Mouse (Mus musculus) hindbrain, embryonic 16.5 days (tissue): ENCODE results near the gene Fgf8. TPM values are rescaled to one million over a fixed set of nuclear protein-coding genes. Genes with fewer than 3 reads are reported as not detected.
A peak's percentile ranks its signal among the peaks of the same experiment; 100 is the strongest.

ENCODE experiments used
- ATAC-seq: fragments of 200-750 bp; cut with Nextera tagmentation; 2 replicates; pipeline ENCODE4 v1.8.0; 2017; ENCODE audit warnings: moderate TSS enrichment, moderate library complexity
- H3K27ac ChIP-seq: fragments of 300-500 bp; sonication (generic); 2 replicates; pipeline ENCODE4 v1.5.1; 2014; ENCODE audit warnings: low read depth, mild to moderate bottlenecking, control low read depth, low read length, moderate library complexity
- H3K27me3 ChIP-seq: fragments of 300-500 bp; sonication (generic); replicated peaks from 2 replicates; pipeline ENCODE4 v1.6.1; 2014; ENCODE audit warnings: low read length; ENCODE audit not compliant: control insufficient read depth, insufficient read depth
- H3K36me3 ChIP-seq: fragments of 300-500 bp; sonication (generic); 2 replicates; pipeline ENCODE4 v1.6.1; 2014; ENCODE audit warnings: mild to moderate bottlenecking, low read length, moderate library complexity, mixed read lengths; ENCODE audit not compliant: control insufficient read depth, insufficient read depth
- H3K4me1 ChIP-seq: fragments of 300-500 bp; sonication (generic); 2 replicates; pipeline ENCODE4 v1.6.1; 2014; ENCODE audit warnings: low read depth, low read length; ENCODE audit not compliant: control insufficient read depth, insufficient read depth
- H3K4me2 ChIP-seq: fragments of 300-500 bp; sonication (generic); 2 replicates; pipeline ENCODE4 v1.6.1; 2014; ENCODE audit warnings: mild to moderate bottlenecking, low read length, control low read depth, moderate library complexity
- H3K4me3 ChIP-seq: fragments of 300-500 bp; sonication (generic); 2 replicates; pipeline ENCODE4 v1.5.1; 2014; ENCODE audit warnings: mild to moderate bottlenecking, low read length, control low read depth, moderate library complexity
- H3K9ac ChIP-seq: fragments of 300-500 bp; sonication (generic); 2 replicates; pipeline ENCODE4 v1.6.1; 2014; ENCODE audit warnings: low read depth, mild to moderate bottlenecking, control low read depth, low read length, moderate library complexity
- H3K9me3 ChIP-seq: fragments of 300-500 bp; sonication (generic); 2 replicates; pipeline ENCODE4 v1.6.1; 2014; ENCODE audit warnings: mild to moderate bottlenecking, low read length, moderate library complexity; ENCODE audit not compliant: control insufficient read depth
- WGBS: fragments of 180-500 bp; shearing (Covaris S2); extraction: QIAGEN DNeasy Blood & Tissue Kit; methylation state at CpG from one replicate; pipeline ENCODE4 v1.1.7; 2014; 5-methylcytosine and 5-hydroxymethylcytosine counted together
- polyA plus RNA-seq: library from polyadenylated mRNA; unstranded; fragments of >200 nt; fragmentation: Nextera tagmentation; extraction: Ambion mirVana; gene quantifications from 2 replicates; pipeline ENCODE4 v1.2.1, GENCODE M21; 2015

Fgf8 gene
- polyA plus RNA-seq, 1 experiment from 2014 or later = 0.69 TPM

DNA sequence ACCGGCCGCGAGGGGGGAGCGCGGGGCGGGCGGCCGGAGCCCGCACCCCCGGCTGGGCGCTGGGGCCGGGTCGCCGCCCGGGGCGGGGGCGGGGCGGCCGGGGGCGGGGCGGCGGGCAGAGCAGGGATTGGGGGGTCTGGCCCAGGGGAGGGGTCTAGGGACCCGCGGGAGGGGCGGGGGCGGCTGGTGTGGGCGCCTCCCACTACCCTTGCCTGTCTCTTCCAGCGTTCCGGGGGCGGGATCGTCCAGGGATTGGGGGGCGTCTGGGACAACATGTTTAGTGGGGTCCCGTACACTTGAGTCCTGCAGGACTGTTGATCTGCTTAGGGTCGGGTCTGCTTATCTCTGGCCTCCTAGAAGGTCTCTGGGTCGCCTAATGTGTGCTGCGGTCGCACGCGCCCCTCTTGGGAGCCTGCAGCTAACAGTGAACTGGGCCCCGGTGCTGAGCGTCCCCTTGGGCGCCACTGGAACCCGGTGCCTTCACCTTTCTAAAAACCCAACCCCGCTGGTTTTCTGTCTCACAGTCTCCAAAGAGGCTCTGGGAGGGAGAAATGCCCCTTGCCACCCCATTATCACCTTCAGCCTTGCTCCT, 365 bp upstream of the Fgf8 start:
- H3K27me3 ChIP-seq = peaks cover 76% of the 10 kb centered on the region
- H3K4me2 ChIP-seq = peak overlapping the region; percentile 80
- H3K4me3 ChIP-seq = peak overlapping the region; percentile 45
- H3K36me3 ChIP-seq = no peaks in the 10 kb centered on the region
- WGBS = 2% methylated on average over 22 of the region's 44 CpGs
- H3K4me1 ChIP-seq = peaks cover 19% of the 10 kb centered on the region
- no peak overlapping the region for H3K27ac ChIP-seq
- no peaks in the 10 kb centered on the region for H3K9me3 ChIP-seq
- peak overlapping the region; percentile 53; the same call in 1 of the 2 replicates for H3K9ac ChIP-seq
- ATAC-seq = no peak

DNA sequence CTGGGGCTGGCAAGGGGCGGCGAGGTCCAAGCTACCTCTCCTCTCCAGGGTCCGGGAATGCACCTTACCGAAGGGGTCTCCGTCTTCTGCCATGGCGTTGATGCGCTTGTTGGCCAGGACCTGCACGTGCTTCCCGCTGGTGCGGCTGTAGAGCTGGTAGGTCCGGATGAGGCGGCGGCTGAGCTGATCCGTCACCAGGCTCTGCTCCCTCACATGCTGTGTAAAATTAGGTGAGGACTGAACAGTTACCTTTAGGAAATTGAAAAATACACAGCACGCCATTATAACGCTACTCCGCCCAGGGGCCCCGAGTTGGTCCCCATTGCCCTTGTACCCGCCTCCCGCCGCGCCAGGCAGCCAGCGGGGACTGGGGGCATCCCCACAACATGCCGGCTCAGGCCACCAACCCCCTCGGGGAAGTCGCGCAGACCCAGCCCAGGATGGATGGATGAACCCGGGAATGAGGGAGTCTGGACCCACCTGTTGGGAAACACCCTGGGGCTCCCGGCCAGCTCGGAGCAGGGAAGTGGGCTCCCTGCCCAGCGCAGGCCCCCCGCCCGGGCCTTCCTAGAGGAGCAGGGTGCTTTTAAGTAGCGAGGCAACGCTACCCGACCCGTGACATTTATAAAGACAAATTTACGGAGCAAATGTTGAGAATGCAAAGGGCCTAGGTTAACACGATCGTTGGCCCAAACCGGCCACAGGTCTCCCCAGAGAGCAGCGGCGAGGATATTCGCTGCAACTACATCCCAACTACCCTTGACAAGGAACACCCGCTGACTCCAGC, 1.1 kb downstream of the Fgf8 start:
- peaks cover 83% of the 10 kb centered on the region for H3K27me3 ChIP-seq
- H3K9me3 ChIP-seq = no peaks in the 10 kb centered on the region
- WGBS = 1% methylated on average over 45 of the region's 45 CpGs
- peaks cover 22% of the 10 kb centered on the region for H3K4me1 ChIP-seq
- H3K9ac ChIP-seq = no peak overlapping the region
- peak overlapping the region; percentile 80; the same call in 1 of the 2 replicates for H3K4me2 ChIP-seq
- ATAC-seq = no peak
- no peak overlapping the region for H3K27ac ChIP-seq
- H3K36me3 ChIP-seq = no peaks in the 10 kb centered on the region
- H3K4me3 ChIP-seq = peak overlapping the region; percentile 45

DNA sequence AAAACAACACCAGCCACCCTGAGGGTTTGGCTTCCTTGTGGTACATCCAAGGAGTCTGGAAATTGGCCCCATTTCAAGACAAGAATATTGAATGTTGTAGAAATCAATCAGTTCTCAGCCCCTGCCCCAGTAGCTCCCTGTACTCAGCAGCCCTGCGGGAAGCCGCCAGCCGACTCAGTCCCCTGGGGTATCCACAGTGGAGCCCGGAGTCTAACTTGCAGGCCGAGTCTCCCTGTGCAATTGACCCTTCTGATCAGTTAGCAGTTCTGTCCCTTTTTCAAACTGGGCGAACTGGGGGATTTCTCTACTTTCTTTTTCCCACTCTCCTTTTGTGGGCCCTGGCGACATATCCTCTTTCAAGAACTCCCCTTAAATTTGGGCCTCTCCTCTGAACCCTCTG, 1.9 kb downstream of the Fgf8 start:
- Histone ChIP-seq H3K9ac (no peak overlapping the region), H3K4me3 (no peak overlapping the region), H3K36me3 (no peaks in the 10 kb centered on the region), H3K9me3 (no peaks in the 10 kb centered on the region), H3K4me2 (no peak overlapping the region), H3K27ac (no peak overlapping the region), H3K27me3 (peaks cover 83% of the 10 kb centered on the region), H3K4me1 (peaks cover 22% of the 10 kb centered on the region)
- no peak for ATAC-seq
- WGBS = 1% methylated on average over 7 of the region's 7 CpGs

DNA sequence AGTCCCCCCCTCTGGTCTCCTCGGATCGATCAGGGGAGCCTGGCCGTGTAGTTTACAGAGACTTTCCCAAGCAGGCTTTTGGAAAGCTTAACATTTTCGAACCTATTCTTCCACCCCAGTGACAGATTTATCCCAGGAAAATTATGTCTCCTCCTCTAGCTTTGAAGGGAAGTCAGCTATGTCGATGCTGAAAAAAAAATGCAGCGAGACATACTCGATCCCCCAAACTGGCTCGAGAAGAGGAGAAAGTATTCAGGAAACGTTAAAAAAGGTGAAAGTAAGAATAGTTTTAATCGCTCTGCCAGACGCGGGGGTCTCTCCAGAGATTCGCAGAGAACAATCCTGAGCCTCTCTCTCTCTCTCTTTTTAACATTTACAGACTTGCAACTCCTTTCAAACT, 2.5 kb downstream of the Fgf8 start:
- no peak overlapping the region for H3K9ac ChIP-seq
- peaks cover 22% of the 10 kb centered on the region for H3K4me1 ChIP-seq
- no peak overlapping the region for H3K27ac ChIP-seq
- no peaks in the 10 kb centered on the region for H3K36me3 ChIP-seq
- peaks cover 83% of the 10 kb centered on the region for H3K27me3 ChIP-seq
- H3K4me3 ChIP-seq = no peak overlapping the region
- 6% methylated on average over 13 of the region's 13 CpGs for WGBS
- no peak for ATAC-seq
- H3K9me3 ChIP-seq = no peaks in the 10 kb centered on the region
- no peak overlapping the region for H3K4me2 ChIP-seq

DNA sequence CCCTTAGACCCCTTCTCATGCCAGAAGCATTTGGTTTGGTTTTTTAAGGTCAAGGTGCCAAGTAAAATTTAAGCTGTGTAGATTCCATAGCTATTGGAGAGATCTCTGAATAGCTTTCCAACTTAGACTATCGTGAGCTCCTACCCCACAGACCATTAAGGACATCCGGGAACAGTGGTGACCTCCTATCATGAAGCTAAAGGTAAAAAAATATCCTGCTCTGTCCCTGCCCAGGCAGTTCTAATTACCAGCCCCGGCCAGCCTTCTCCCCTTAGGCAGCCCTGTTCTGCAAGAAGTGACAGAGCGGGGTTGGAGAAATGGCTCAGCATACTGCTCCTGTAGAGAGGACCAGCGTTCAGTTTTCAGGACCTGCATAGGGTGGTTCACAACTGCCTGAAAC, 4.2 kb downstream of the Fgf8 start:
- Histone ChIP-seq H3K4me1 (peaks cover 22% of the 10 kb centered on the region), H3K36me3 (no peaks in the 10 kb centered on the region), H3K27ac (no peak overlapping the region), H3K4me2 (no peak overlapping the region), H3K9me3 (no peaks in the 10 kb centered on the region), H3K9ac (no peak overlapping the region), H3K4me3 (no peak overlapping the region), H3K27me3 (peaks cover 86% of the 10 kb centered on the region)
- 63% methylated on average over 5 of the region's 5 CpGs for WGBS
- ATAC-seq = no peak

DNA sequence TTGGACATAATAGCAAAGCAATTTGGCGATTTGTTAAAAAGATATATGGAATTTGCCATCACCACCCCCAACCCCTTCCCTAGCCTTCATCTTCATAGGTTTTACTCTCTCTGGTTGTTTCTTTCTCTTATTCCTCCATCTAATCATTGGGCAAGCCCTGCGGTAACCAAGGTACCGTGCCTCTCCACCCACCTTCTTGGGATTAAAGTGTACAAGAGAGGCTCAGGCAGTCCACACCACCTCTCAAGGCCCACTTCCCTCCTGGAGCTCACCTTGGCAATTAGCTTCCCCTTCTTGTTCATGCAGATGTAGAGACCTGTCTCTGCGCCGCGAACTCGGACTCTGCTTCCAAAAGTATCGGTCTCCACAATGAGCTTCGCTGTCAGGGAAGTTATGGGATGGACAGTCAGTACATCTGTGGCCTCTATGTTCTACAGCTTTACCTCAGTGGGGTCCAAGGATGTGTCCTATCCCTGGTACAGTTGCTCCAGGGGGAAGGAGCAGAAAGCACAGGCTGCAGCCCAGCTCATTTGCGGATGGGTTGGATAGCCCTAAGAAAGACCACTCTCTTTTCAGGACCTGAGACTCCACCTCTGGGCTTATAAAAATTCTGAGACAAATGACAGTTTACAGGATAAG, 4.8 kb downstream of the Fgf8 start:
- peaks cover 87% of the 10 kb centered on the region for H3K27me3 ChIP-seq
- H3K27ac ChIP-seq = no peak overlapping the region
- no peak overlapping the region for H3K4me3 ChIP-seq
- no peaks in the 10 kb centered on the region for H3K9me3 ChIP-seq
- peaks cover 19% of the 10 kb centered on the region for H3K4me1 ChIP-seq
- no peak for ATAC-seq
- no peak overlapping the region for H3K4me2 ChIP-seq
- no peak overlapping the region for H3K9ac ChIP-seq
- WGBS = 61% methylated on average over 10 of the region's 10 CpGs
- no peaks in the 10 kb centered on the region for H3K36me3 ChIP-seq

DNA sequence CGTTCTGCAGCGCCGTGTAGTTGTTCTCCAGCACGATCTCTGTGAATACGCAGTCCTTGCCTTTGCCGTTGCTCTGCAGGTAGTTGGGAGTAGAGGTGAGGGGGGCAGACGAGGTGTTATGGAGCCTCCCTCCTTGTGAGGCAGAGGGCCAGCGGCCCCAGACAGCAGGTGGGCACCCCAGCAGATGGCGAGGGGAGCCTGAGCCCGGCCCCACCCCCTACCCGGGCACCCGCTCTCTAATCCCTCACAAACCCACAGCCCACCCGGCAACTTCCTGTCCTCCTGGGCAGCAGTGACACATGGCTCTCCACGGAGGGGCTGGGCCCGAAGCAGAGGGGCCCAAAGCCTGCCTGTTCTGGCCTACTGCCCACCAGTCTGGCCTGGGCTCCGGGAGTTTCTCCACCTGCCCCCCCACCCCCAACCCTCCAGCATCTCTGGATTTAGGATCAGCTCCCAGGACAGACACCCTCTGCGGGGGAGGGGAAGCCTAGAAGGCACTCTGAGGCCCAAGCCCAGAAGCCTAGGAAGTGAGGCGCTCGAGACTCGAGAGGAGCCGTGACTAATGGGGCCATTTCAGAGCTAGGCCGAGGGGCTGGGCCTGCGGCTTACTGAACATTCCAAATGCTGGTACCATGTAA, 5.4 kb downstream of the Fgf8 start:
- Histone ChIP-seq H3K9ac (peak overlapping the region; percentile 51), H3K36me3 (no peaks in the 10 kb centered on the region)

DNA sequence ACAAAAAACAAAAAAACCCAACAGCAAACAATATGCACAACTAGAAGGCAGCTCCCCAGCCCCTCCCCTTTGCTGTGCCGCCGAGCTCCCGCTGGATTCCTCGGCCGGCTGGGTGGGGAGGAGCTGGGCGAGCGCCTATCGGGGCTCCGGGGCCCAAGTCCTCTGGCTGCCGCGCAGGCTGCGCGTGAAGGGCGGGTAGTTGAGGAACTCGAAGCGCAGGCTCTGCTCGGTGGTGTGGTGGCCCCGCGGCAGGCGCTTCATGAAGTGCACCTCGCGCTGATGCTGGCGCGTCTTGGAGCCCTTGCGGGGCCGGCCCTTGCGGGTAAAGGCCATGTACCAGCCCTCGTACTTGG, 5.9 kb downstream of the Fgf8 start:
- WGBS = 1% methylated on average over 26 of the region's 28 CpGs
- Histone ChIP-seq H3K27ac (no peak overlapping the region; the same call in 1 of the 2 replicates), H3K9ac (peak overlapping the region; percentile 51), H3K9me3 (no peaks in the 10 kb centered on the region), H3K36me3 (no peaks in the 10 kb centered on the region), H3K4me1 (peaks cover 9% of the 10 kb centered on the region), H3K4me2 (peak overlapping the region; percentile 57), H3K27me3 (peaks cover 90% of the 10 kb centered on the region), H3K4me3 (peak overlapping the region; percentile 29)
- ATAC-seq = peak; percentile 46; the same call in 1 of the 2 replicates

More for the DNA sequence above, 5.4 kb downstream of the Fgf8 start:
- H3K27ac ChIP-seq = no peak overlapping the region; the same call in 1 of the 2 replicates
- ATAC-seq = peak; percentile 62
- H3K4me2 ChIP-seq = peak overlapping the region; percentile 57
- H3K4me1 ChIP-seq = peaks cover 12% of the 10 kb centered on the region
- H3K9me3 ChIP-seq = no peaks in the 10 kb centered on the region
- peaks cover 90% of the 10 kb centered on the region for H3K27me3 ChIP-seq
- WGBS = 7% methylated on average over 23 of the region's 23 CpGs
- peak overlapping the region; percentile 29 for H3K4me3 ChIP-seq

DNA sequence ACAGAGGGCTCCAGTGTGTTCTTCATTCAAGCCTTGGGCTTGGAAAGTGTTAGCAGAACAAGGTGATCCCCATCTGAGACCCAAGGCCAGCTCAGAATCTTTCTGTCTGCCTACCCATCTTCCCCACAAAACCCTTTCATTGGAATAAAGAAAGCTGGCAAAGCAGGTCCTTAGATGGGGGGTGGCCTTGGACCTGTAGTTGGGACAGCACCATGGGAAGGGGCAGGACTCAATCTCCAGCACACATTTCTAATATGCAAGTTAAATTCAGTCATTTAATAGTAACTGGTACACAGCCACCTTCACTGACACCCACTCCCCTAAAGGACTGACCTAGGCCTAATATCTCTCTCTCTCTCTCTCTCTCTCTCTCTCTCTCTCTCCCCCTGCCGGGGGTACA, 6.5 kb downstream of the Fgf8 start:
- Histone ChIP-seq H3K27me3 (peaks cover 90% of the 10 kb centered on the region), H3K36me3 (no peaks in the 10 kb centered on the region), H3K27ac (no peak overlapping the region), H3K4me2 (no peak overlapping the region), H3K9me3 (no peaks in the 10 kb centered on the region), H3K4me1 (peaks cover 6% of the 10 kb centered on the region), H3K9ac (no peak overlapping the region), H3K4me3 (no peak overlapping the region)
- WGBS = 17% methylated on average over 1 of the region's 1 CpGs
- no peak for ATAC-seq
